Mouse (Mus musculus): Measurements from ENCODE around the gene Hcfc1r1. TPM values are rescaled to one million over a fixed set of nuclear protein-coding genes. Genes with fewer than 3 reads are reported as not detected.

Hcfc1r1 gene
- total and polyA plus RNA-seq, 3 experiments: 6.0 to 26.5 (median 8.9) TPM

GRCm38 (mm10) chr17:23695801-23696200, 22.4 kb downstream of the Hcfc1r1 start:
- no peaks in the 10 kb centered on the region for H3K36me3 ChIP-seq (replicated peaks in 1 of 2; ENCODE audit: control insufficient read depth in 1 of 2, insufficient read depth in 1 of 2, low read length in 1 of 2)
- dilution Hi-C loops (cut with MboI; ENCODE audit: extremely low pct_ligation_motif_present, extremely low pct_unique_long_range_greater_than_20kb, low sequenced_read_pairs) (no loop called here), in situ Hi-C loops (cut with MboI; ENCODE audit: low pct_ligation_motif_present, low pct_unique_long_range_greater_than_20kb, low sequenced_read_pairs) (no loop called here)
- peaks cover 5 to 9% of the 10 kb centered on the region in 2 experiments for H3K4me1 ChIP-seq (ENCODE audit: control insufficient read depth in 1 of 2, insufficient read depth in 2 of 2)
- no peaks in the 10 kb centered on the region for H3K9me3 ChIP-seq (replicated peaks; ENCODE audit: low read length)
- DNase-seq (ENCODE audit: extremely low read depth): no peak
- H3K79me2 ChIP-seq (replicated peaks; ENCODE audit: control insufficient read depth, extremely low read depth, insufficient read depth, poor library complexity, severe bottlenecking): no peaks in the 10 kb centered on the region
- TF ChIP-seq MEF2A (IDR thresholded peaks at IDR 0.05; ENCODE audit: borderline replicate concordance, low read depth, low read length) (no peak), CHD2 (IDR thresholded peaks at IDR 0.05; ENCODE audit: low read length) (no peak), SMC3 (IDR thresholded peaks at IDR 0.05; ENCODE audit: low read depth, low read length) (no peak), SIN3A (IDR thresholded peaks at IDR 0.05; ENCODE audit: low read length) (no peak), E2F4 (IDR thresholded peaks at IDR 0.05; ENCODE audit: insufficient replicate concordance, low read depth, low read length) (no peak), TCF12 (IDR thresholded peaks at IDR 0.05; ENCODE audit: low read depth, low read length) (no peak), IRF4 (IDR thresholded peaks at IDR 0.05; ENCODE audit: low read depth, low read length) (no peak), NRF1 (IDR thresholded peaks at IDR 0.05; ENCODE audit: low read depth, low read length) (no peak), KAT2A (IDR thresholded peaks at IDR 0.05; ENCODE audit: insufficient replicate concordance, low read length) (no peak), CHD1 (IDR thresholded peaks at IDR 0.05; ENCODE audit: low read depth, low read length) (no peak), JUND (conservative IDR thresholded peaks at IDR 0.05; ENCODE audit: low read depth, low read length) (no peak), TBP (conservative IDR thresholded peaks at IDR 0.05; ENCODE audit: low read depth, low read length) (no peak), POLR2A (IDR thresholded peaks at IDR 0.05; ENCODE audit: low read depth, low read length) (no peak), UBTF (IDR thresholded peaks at IDR 0.05; ENCODE audit: low read depth, low read length) (no peak), MAX (IDR thresholded peaks at IDR 0.05; ENCODE audit: low read length) (no peak), GABPA (IDR thresholded peaks at IDR 0.05; ENCODE audit: insufficient replicate concordance, low read depth, low read length) (no peak), ZKSCAN1 (IDR thresholded peaks at IDR 0.05; ENCODE audit: borderline replicate concordance, low read depth, low read length) (no peak), MAFK (IDR thresholded peaks at IDR 0.05; ENCODE audit: insufficient replicate concordance, low read length) (no peak)
- no peak overlapping the region for H3K4me3 ChIP-seq (replicated peaks in 1 of 3; ENCODE audit: low read depth in 2 of 3, low read length in 2 of 3, poor library complexity in 1 of 3)
- H3K27ac ChIP-seq (ENCODE audit: insufficient read depth, low read depth): no peak overlapping the region
- no peak overlapping the region for H3K4me2 ChIP-seq (ENCODE audit: insufficient read depth, low read depth, poor library complexity, severe bottlenecking)
- H3K9ac ChIP-seq (ENCODE audit: insufficient read depth, low read depth): no peak overlapping the region
- H3K27me3 ChIP-seq (replicated peaks): peaks cover 79% of the 10 kb centered on the region

GRCm38 (mm10) chr17:23699131-23700077, 26.0 kb downstream of the Hcfc1r1 start:
- TF ChIP-seq JUN (IDR thresholded peaks at IDR 0.05; ENCODE audit: insufficient read depth, low read depth, low read length) (no peak), HCFC1 (IDR thresholded peaks at IDR 0.05; ENCODE audit: low read depth, low read length) (no peak), MAFK (IDR thresholded peaks at IDR 0.05; ENCODE audit: insufficient replicate concordance, low read length) (no peak), MXI1 (IDR thresholded peaks at IDR 0.05; ENCODE audit: low read depth, low read length) (no peak), E2F4 (IDR thresholded peaks at IDR 0.05; ENCODE audit: insufficient replicate concordance, low read depth, low read length) (no peak), CTCF (conservative IDR thresholded peaks at IDR 0.05 in 1 of 2, IDR thresholded peaks at IDR 0.05 in 1 of 2; ENCODE audit: low read depth in 2 of 2, low read length in 2 of 2) (no peak)
- Histone ChIP-seq H3K4me1 (ENCODE audit: control insufficient read depth in 1 of 2, insufficient read depth in 2 of 2) (peaks cover 5 to 9% of the 10 kb centered on the region in 2 experiments), H3K27ac (ENCODE audit: insufficient read depth, low read depth) (no peak overlapping the region), H3K4me3 (replicated peaks in 1 of 3; ENCODE audit: low read depth in 2 of 3, low read length in 2 of 3, poor library complexity in 1 of 3) (peak overlapping the region in 2 of 3 experiments; percentile 7 to 40), H3K27me3 (replicated peaks) (peaks cover 87% of the 10 kb centered on the region), H3K4me2 (ENCODE audit: insufficient read depth, low read depth, poor library complexity, severe bottlenecking) (peak overlapping the region; percentile 68), H3K36me3 (replicated peaks in 1 of 2; ENCODE audit: control insufficient read depth in 1 of 2, insufficient read depth in 1 of 2, low read length in 1 of 2) (no peaks in the 10 kb centered on the region), H3K9ac (ENCODE audit: insufficient read depth, low read depth) (no peak overlapping the region), H3K79me2 (replicated peaks; ENCODE audit: control insufficient read depth, extremely low read depth, insufficient read depth, poor library complexity, severe bottlenecking) (no peaks in the 10 kb centered on the region), H3K9me3 (replicated peaks; ENCODE audit: low read length) (no peaks in the 10 kb centered on the region)
- in situ Hi-C loops (cut with MboI; ENCODE audit: low pct_ligation_motif_present, low pct_unique_long_range_greater_than_20kb, low sequenced_read_pairs): loop anchor here (5.0 kb wide), 1 partner anchor 37 kb away; the partner anchor contains the start of gene Bicdl2
- dilution Hi-C loops (cut with MboI; ENCODE audit: extremely low pct_ligation_motif_present, extremely low pct_unique_long_range_greater_than_20kb, low sequenced_read_pairs): no loop called here
- no peak for DNase-seq (ENCODE audit: extremely low read depth)

All from CH12.LX (cell line).